Mouse (Mus musculus) heart, embryonic 12.5 days (tissue): ENCODE measurements at regions not wholly inside any gene's neighbourhood (a gene's known extent, or its start where the extent isn't known, plus 50 kb on each side); places are given as distances from the start of the nearest gene placed in this dataset.
"Not testable (repeated sequence)": the region's sequence is repeated elsewhere in the genome, so short reads cannot be mapped to it uniquely, and the experiment has no call there.

Experiments used
- ATAC-seq: fragments of 200-750 bp; cut with Nextera tagmentation; 2 replicates; pipeline ENCODE4 v1.8.0; 2017; ENCODE audit warnings: moderate TSS enrichment, moderate library complexity; ENCODE audit not compliant: insufficient number of reproducible peaks, low FRiP score
- H3K27ac ChIP-seq: fragments of 300-500 bp; sonication (generic); 2 replicates; pipeline ENCODE4 v1.5.1; 2016; ENCODE audit warnings: mild to moderate bottlenecking, moderate library complexity; ENCODE audit not compliant: poor library complexity, severe bottlenecking
- H3K27me3 ChIP-seq: fragments of 300-500 bp; sonication (generic); replicated peaks from 2 replicates; pipeline ENCODE4 v1.6.1; 2016; ENCODE audit warnings: mild to moderate bottlenecking, moderate library complexity
- H3K36me3 ChIP-seq: fragments of 300-500 bp; sonication (generic); 2 replicates; pipeline ENCODE4 v1.6.1; 2016; ENCODE audit warnings: mild to moderate bottlenecking, moderate library complexity
- H3K4me1 ChIP-seq: fragments of 300-500 bp; sonication (generic); replicated peaks from 2 replicates; pipeline ENCODE4 v1.6.1; 2016; ENCODE audit warnings: mild to moderate bottlenecking
- H3K4me2 ChIP-seq: fragments of 300-500 bp; sonication (generic); 2 replicates; pipeline ENCODE4 v1.6.1; 2016; ENCODE audit warnings: mild to moderate bottlenecking, moderate library complexity
- H3K4me3 ChIP-seq: fragments of 300-500 bp; sonication (generic); 2 replicates; pipeline ENCODE4 v1.5.1; 2016; ENCODE audit warnings: mild to moderate bottlenecking
- H3K9ac ChIP-seq: fragments of 300-500 bp; sonication (generic); 2 replicates; pipeline ENCODE4 v1.6.1; 2016; ENCODE audit warnings: mild to moderate bottlenecking, moderate library complexity
- H3K9me3 ChIP-seq: fragments of 300-500 bp; sonication (generic); replicated peaks from 2 replicates; pipeline ENCODE4 v1.6.1; 2016; ENCODE audit warnings: mild to moderate bottlenecking, moderate library complexity
- WGBS: fragments of 180-500 bp; shearing (Covaris S2); methylation state at CpG from one replicate; pipeline ENCODE4 v1.1.7; 2016; 5-methylcytosine and 5-hydroxymethylcytosine counted together

DNA sequence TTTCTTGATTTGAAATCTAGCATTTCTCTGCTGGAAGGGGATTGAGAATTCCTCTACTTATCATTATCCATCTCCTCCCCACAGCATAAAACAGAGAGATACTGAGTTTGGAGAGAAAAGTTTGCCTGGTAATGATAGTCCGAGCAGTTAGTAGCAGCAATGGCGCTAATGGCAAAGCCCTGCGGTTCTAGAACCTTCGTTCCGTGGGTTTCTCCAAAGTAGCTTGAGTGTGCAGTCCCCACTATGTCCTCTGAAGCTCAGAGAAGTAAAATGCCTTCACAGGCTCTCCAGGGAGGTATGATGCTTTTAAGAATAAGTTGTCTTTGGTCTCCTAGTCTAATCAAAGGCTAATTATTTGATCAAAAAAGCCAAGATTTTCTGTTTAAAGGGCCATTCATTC lies 280.5 kb downstream of the Trib2 start:
- ATAC-seq: no peak
- H3K4me1 ChIP-seq: peaks cover 7% of the 10 kb centered on the region
- no peaks in the 10 kb centered on the region for H3K27me3 ChIP-seq
- H3K27ac ChIP-seq: no peak overlapping the region
- no peak overlapping the region for H3K4me2 ChIP-seq
- no peaks in the 10 kb centered on the region for H3K36me3 ChIP-seq
- no peak overlapping the region for H3K9ac ChIP-seq
- 87% methylated on average over 5 of the region's 5 CpGs for WGBS
- no peaks in the 10 kb centered on the region for H3K9me3 ChIP-seq
- no peak overlapping the region for H3K4me3 ChIP-seq

GRCm38 (mm10) chr12:15535822-15536221 lies 280.9 kb downstream of the Trib2 start:
- Histone ChIP-seq H3K4me3 (no peak overlapping the region), H3K27ac (no peak overlapping the region), H3K4me2 (no peak overlapping the region), H3K9ac (no peak overlapping the region), H3K27me3 (no peaks in the 10 kb centered on the region), H3K36me3 (no peaks in the 10 kb centered on the region), H3K9me3 (no peaks in the 10 kb centered on the region), H3K4me1 (peaks cover 7% of the 10 kb centered on the region)
- WGBS: 4% methylated on average over 6 of the region's 6 CpGs
- ATAC-seq: no peak

GRCm38 (mm10) chr12:15520783-15521407 lies 295.8 kb downstream of the Trib2 start:
- Histone ChIP-seq H3K4me1 (peaks cover 5% of the 10 kb centered on the region), H3K9ac (no peak overlapping the region), H3K36me3 (no peaks in the 10 kb centered on the region), H3K4me3 (no peak overlapping the region), H3K4me2 (no peak overlapping the region), H3K27ac (no peak overlapping the region), H3K27me3 (no peaks in the 10 kb centered on the region), H3K9me3 (no peaks in the 10 kb centered on the region)
- 22% methylated on average over 4 of the region's 4 CpGs for WGBS
- no peak for ATAC-seq

- no peaks in the 10 kb centered on the region for H3K27me3 ChIP-seq
- H3K4me2 ChIP-seq: no peak overlapping the region
- no peaks in the 10 kb centered on the region for H3K9me3 ChIP-seq
- H3K36me3 ChIP-seq: no peaks in the 10 kb centered on the region
- no peaks in the 10 kb centered on the region for H3K4me1 ChIP-seq
- no peak overlapping the region for H3K27ac ChIP-seq
- no peak overlapping the region for H3K4me3 ChIP-seq
- 51% methylated on average over 2 of the region's 2 CpGs for WGBS
- ATAC-seq: no peak
- H3K9ac ChIP-seq: no peak overlapping the region
These were observed 304.7 kb downstream of the Trib2 start for GRCm38 (mm10) chr12:15511994-15512393.

DNA sequence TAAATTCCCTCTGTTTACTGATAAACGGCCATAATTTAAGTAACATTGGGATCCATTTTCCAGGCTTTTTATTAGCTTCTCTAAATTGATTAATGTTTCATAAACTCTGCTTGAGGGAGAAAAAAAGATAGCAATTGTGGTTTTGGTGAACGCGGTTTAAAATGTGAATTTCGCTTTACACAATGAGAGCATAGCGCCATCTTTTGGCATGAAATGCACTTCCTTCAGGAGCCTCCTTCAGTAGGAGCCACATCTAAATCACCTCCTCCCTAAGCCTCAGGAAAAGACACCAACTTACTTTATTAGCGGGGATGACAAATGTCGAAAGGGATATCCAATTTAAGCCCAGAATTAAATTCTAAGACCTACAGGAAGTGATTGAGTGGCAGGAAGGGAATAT lies 309.1 kb downstream of the Trib2 start:
- H3K4me3 ChIP-seq: no peak overlapping the region
- H3K27ac ChIP-seq: no peak overlapping the region
- H3K4me1 ChIP-seq: no peaks in the 10 kb centered on the region
- H3K27me3 ChIP-seq: no peaks in the 10 kb centered on the region
- H3K9ac ChIP-seq: no peak overlapping the region
- no peak overlapping the region for H3K4me2 ChIP-seq
- no peak for ATAC-seq
- H3K9me3 ChIP-seq: no peaks in the 10 kb centered on the region
- H3K36me3 ChIP-seq: no peaks in the 10 kb centered on the region
- WGBS: 27% methylated on average over 7 of the region's 7 CpGs

DNA sequence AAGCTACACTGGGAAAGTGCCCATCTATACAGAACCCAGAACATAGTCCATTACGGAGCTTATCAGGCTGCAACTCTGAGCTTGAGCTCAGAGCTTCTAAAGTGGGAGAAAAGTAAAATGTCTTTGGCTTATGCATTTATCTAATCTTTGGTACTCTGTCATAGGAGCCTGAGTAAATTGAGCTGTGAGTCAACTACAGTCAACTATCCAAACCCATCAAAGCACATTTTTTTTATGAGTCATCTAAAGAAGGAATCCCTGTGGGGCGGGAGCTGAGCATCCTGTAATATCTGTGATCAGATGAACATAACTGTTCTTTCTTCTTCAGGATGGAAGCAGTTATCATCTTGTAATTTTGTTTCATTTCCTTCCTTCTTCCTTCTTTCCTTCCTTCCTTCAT lies 323.1 kb downstream of the Trib2 start:
- WGBS: 57% methylated on average over 2 of the region's 2 CpGs
- no peak overlapping the region for H3K27ac ChIP-seq
- H3K9me3 ChIP-seq: peaks cover 3% of the 10 kb centered on the region; the same call in 1 of the 2 replicates
- H3K4me3 ChIP-seq: no peak overlapping the region
- no peak for ATAC-seq
- H3K27me3 ChIP-seq: no peaks in the 10 kb centered on the region
- no peaks in the 10 kb centered on the region for H3K36me3 ChIP-seq
- no peak overlapping the region for H3K4me2 ChIP-seq
- no peak overlapping the region for H3K9ac ChIP-seq
- H3K4me1 ChIP-seq: no peaks in the 10 kb centered on the region

- Histone ChIP-seq H3K27ac (no peak overlapping the region), H3K9me3 (no peaks in the 10 kb centered on the region), H3K36me3 (no peaks in the 10 kb centered on the region), H3K9ac (no peak overlapping the region), H3K4me3 (no peak overlapping the region), H3K4me2 (no peak overlapping the region), H3K27me3 (no peaks in the 10 kb centered on the region), H3K4me1 (no peaks in the 10 kb centered on the region)
- 74% methylated on average over 3 of the region's 3 CpGs for WGBS
- no peak for ATAC-seq
These were observed 344.0 kb downstream of the Trib2 start for GRCm38 (mm10) chr12:15472741-15473140.

DNA sequence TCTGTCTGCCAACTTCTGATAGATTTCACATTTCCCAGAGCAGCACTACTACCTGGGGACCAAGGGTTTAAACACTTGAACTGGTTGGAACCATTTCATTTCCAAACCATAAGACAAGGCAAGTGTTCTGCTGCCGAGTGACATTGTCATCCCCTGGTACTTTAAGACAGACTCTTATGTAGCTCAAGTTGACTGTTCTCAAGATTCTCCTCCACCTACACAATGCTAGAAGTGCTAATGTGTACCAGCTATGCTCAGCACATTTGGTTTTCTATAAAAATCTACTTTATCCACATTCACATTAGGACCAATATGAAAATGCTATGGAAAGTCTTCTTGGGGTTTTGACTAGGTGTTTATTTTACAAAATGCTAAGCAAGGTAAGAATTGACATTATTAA lies 357.3 kb downstream of the Trib2 start:
- no peaks in the 10 kb centered on the region for H3K9me3 ChIP-seq
- H3K4me2 ChIP-seq: no peak overlapping the region
- H3K36me3 ChIP-seq: no peaks in the 10 kb centered on the region
- WGBS: 79% methylated on average over 1 of the region's 1 CpGs
- no peak overlapping the region for H3K9ac ChIP-seq
- H3K27ac ChIP-seq: no peak overlapping the region
- H3K4me3 ChIP-seq: no peak overlapping the region
- ATAC-seq: no peak
- no peaks in the 10 kb centered on the region for H3K4me1 ChIP-seq
- H3K27me3 ChIP-seq: no peaks in the 10 kb centered on the region

- not testable (repeated sequence) for H3K4me2 ChIP-seq, H3K4me3 ChIP-seq, H3K9ac ChIP-seq, H3K27ac ChIP-seq, H3K4me1 ChIP-seq, ATAC-seq, H3K27me3 ChIP-seq, H3K9me3 ChIP-seq, H3K36me3 ChIP-seq
These were observed 360.4 kb downstream of the Trib2 start for GRCm38 (mm10) chr12:15456369-15456768.

GRCm38 (mm10) chr12:15455744-15456143 lies 361.0 kb downstream of the Trib2 start:
- no peaks in the 10 kb centered on the region for H3K9me3 ChIP-seq
- 89% methylated on average over 2 of the region's 2 CpGs for WGBS
- H3K4me1 ChIP-seq: no peaks in the 10 kb centered on the region
- no peak overlapping the region for H3K27ac ChIP-seq
- no peak overlapping the region for H3K4me2 ChIP-seq
- no peak overlapping the region for H3K4me3 ChIP-seq
- ATAC-seq: no peak
- H3K36me3 ChIP-seq: no peaks in the 10 kb centered on the region
- H3K27me3 ChIP-seq: no peaks in the 10 kb centered on the region
- H3K9ac ChIP-seq: no peak overlapping the region

DNA sequence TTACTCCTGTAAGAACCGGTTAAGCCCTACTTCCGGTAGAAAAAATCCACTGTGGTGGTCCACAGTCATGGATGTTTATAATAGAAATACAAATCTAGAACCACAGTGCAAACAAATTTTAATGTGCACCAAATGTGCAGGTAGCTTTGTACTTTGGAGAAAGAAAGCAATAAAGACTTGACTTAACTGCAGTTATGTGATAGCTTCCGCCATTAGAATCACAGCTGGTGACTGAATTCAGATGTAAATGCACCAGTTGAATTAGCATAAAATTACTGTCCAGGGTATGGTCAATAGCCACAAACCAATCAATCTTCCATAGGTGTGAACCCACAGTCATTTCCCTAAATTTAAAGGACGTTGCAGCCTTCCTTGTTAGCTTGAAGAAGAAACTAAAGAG lies 367.2 kb downstream of the Trib2 start:
- H3K27me3 ChIP-seq: no peaks in the 10 kb centered on the region
- 79% methylated on average over 4 of the region's 4 CpGs for WGBS
- no peak for ATAC-seq

DNA sequence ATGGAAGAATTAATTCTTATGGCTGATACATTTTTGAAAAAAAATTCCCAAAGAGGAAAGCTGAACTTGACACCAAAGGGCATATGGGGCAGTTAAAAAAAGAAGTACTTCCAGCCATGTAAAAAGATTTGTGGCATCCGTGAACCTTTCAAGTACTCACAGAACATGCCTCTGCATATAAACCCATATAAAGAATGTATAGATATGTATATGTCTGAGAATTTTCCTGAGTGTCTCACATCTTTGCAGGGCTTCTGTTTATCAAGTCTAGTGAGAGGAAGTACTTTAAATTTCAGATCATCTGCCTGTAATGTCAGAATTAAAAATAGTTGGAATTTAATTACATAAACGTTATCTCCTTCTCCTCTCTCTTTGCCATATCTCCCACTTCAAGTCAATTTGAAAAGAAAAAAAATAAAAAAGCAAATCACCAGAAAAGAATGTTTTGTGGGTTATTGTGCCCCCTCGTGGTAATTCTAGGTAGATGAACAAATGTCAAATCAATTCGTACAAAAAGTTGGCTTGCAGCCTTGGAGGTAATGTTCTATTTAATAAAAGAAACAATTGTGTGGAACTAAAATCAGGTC lies 400.4 kb downstream of the Trib2 start:
- Histone ChIP-seq H3K9ac (no peak overlapping the region), H3K9me3 (no peaks in the 10 kb centered on the region), H3K4me2 (no peak overlapping the region), H3K36me3 (no peaks in the 10 kb centered on the region), H3K27ac (no peak overlapping the region), H3K4me1 (no peaks in the 10 kb centered on the region), H3K4me3 (no peak overlapping the region), H3K27me3 (no peaks in the 10 kb centered on the region)
- WGBS: 18% methylated on average over 4 of the region's 4 CpGs
- ATAC-seq: no peak

More for the DNA sequence above, 367.2 kb downstream of the Trib2 start:
- Histone ChIP-seq H3K4me2 (no peak overlapping the region), H3K9ac (no peak overlapping the region), H3K9me3 (peaks cover 8% of the 10 kb centered on the region; the same call in 1 of the 2 replicates), H3K36me3 (no peaks in the 10 kb centered on the region), H3K4me3 (no peak overlapping the region), H3K27ac (no peak overlapping the region), H3K4me1 (no peaks in the 10 kb centered on the region)
